Mouse (Mus musculus) cerebellum, postnatal 36 days (tissue): ENCODE data around the gene Eif2ak4.

Source experiments
- DNase-seq, 2 experiments: peaks; one replicate each; pipeline ENCODE4 v3.0.0; 2021 to 2022; ENCODE audit warnings: mixed read lengths in 2 of 2

Gene Eif2ak4

GRCm38 (mm10) chr2:118510447-118511310, 122.3 kb downstream of the Eif2ak4 start:
- DNase-seq = peak; percentile 61 to 74

DNA sequence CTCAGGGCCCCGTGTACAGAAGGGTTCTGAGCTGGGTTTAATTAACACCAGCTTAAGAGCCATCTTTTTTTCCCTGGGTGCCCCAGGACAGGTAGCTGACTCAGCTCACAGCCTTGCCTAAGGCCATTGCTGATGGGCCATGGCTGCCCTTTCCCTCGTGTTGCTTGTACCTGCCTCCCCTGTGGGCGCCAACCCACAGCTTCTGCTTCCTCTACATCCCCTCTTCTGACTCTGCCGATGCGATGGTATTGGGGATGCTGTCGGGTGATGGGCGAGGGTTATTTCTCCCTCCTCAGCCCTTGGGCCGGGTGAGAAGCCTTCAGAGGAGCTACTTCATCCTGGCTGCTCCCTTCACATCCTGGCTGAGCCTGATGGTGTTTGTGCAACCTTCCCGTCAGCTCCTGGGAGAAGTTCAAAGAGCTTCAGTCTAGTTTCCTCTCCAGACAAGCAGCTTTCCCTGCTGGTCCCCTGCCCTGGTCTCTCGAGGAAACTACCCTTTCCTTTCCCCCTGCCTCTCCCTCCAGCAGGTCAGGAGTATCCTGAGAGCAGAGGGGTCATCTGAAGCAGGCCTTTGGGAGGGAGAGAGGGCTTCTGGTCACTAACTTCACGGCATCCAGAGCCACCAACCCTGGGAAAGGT, 123.5 kb downstream of the Eif2ak4 start:
- DNase-seq = no peak

DNA sequence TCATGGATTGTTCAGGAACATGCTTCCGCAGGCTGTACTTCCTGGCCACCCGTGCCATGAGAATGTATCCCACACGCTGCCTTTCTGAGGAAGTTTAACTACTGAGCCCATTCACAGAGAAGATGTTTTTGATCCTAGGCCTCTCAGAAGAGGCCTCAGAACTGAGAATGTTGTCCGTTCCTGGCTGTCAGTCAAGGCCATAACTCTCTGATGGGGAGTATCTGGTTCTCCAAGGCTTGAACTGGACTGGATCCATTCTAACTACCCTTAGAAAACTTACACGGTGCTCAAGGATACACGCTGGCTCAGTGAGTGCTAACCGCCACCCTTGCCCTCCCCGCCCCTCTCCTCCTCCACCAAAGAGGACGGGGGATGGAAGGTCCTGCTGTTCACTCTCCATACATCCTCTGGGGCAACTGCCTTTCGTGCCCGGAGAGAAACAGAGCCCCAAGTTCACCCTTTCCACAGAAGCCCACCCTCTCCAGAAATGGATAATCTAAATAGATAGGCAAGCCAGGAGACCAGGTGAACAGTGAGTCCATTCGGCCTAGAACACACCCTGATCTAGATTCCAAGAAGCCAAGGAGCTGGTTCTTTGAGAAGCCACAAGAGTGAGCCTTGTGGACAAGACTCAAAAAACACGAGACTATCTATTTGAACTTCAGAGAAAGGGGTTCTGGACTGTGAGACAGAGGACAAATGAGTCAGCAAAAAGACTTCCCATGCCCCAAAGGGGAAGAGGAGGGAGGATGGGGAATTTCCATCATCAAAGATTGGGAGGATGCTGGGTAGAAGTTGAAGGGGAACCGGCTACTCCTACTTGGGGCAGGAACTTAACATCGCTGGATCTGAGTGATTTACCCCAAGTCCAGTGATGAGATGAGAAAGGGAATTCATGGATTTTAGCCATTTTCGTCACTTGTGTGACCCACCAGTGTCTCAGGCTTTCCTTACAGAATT, 124.3 kb downstream of the Eif2ak4 start:
- no peak for DNase-seq

DNA sequence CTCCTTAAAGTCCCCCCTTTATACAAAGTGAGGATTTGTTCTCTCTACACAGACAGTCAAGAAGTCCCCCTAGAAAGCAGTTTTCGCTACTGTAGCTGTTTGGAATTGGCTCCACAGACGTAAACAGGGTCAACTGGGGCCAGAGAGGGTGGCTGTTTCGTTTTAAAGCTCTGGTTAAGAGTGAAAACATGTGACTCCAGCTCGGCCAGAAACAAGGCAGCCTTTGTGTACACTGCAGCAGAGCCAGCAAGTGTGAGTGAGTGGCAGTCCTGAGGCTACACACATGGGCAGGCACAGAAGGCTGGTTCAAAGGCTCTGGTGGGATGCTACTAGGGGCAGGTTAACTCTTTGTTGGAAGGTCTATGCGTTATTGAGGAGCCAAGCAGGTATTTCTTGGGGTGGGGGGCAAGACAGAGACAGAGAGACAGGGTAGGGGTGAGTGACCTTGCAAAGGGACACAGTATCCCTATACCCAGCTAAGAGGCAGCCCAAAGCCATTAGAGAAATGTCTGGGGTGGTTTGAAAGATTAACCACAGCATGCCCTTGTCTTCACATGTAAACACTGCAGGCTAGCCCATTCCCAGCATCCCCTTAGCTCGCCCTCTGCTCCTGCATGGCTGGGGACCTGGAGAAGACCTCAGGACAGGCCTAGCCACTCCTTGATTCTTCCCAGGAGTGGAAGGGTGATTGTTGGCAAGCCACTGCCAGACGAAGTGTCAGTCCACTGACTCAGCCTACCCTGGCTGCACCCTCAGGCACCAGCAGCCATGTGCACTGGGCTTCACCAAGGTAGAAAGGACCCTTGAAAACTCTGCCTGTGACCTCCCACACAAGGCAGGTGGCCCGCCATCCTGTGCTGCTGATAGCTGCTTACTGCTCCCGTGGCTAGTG, 131.9 kb downstream of the Eif2ak4 start:
- no peak for DNase-seq

DNA sequence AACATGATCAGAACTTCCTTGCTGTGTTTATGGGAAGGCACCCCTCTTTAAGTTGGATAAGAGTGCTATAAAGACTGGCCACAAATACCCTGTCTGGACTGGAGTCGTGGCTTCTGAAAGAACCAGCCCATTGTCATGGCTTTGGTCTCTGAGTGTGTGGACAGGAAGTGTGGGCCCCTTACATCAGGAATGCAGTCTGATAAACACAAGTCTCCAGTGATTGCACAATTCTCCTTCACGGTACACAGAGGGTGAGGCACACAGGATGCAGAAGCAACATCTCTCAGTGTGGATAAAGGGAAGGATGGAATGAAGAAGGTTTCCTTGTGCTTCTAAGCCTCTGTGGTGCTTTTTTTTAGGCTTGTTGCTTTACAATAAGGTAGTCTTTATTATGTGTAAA, 133.8 kb downstream of the Eif2ak4 start:
- no peak for DNase-seq

DNA sequence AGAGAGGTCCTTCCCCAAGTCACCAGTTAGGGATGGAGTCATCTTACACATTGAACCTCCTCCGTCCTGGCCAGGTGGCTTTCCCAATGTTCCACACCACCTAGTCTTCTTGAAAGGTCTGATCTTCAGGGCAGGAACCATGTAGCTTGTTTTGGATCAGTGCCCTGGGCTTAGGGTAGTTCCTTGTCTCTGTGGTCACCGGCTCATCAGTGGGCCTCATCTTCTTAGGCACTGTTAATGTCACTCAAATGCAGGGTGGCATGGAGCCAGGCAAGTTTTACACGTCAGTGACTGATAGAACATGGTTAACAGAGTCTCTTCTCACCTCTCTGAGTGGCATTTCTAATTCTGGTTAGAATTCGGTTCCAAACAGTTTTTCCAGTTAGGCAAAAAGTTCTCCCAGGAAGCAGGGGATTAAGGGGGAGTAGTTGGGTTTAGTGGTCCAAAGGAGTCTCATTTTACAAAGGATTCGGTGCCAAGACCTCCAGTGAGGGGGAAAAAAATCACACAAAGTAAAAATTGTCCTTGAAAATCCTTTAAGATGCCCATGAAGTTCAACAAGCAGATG, 134.8 kb downstream of the Eif2ak4 start:
- no peak for DNase-seq

- DNase-seq = no peak
Observed at GRCm38 (mm10) chr2:118524811-118525210, 136.4 kb downstream of the Eif2ak4 start.
